Mouse (Mus musculus) urinary bladder, postnatal 36 days (tissue): ENCODE measurements around the gene Rbm20.

Source experiments
- DNase-seq, 2 experiments: peaks; one replicate each; pipeline ENCODE4 v3.0.0; 2022; ENCODE audit warnings: low spot score in 2 of 2, mixed read lengths in 1 of 2

Rbm20 gene

DNA sequence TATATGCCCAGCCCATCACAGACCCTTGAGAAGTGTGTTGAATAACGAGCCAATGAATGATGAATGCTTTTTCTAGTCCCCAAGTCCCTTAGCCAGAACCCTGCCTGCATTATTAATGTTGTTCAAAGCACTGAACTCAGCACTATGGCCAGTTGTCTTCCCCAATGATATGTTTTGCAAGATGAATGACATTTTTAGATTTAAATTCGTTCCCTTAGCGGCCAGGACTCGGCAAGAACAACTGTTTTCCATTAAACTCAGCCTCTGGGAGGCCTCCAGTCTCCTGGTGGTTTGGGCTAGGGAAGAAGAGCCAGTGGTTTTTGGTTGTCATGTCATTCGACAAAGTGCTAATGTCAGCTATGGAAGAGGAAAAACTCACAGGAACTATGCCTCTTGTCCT, 204.7 kb downstream of the Rbm20 start:
- DNase-seq = no peak

DNA sequence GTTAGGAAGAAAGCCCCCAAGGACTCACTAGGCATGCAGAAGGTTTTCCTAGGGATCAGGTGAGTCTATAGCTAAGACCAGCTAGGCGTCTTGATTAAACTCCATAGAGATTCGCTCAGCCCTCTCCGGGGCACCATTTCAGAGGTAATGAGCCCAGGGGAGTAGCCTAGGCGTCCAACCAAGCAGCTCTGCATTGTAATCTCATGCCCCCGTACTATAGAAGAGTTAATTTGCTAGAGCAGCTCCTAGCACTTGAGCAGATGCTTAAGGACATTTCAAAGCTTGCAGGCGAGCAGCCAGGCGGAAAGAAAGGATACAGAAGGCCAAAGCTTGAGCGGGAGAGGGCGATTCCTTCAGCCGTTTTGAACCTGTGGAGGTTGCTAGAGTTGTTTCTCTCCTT, 208.3 kb downstream of the Rbm20 start:
- DNase-seq = no peak

- DNase-seq = no peak
Measured at GRCm38 (mm10) chr19:53886576-53887370, 209.7 kb downstream of the Rbm20 start.

DNA sequence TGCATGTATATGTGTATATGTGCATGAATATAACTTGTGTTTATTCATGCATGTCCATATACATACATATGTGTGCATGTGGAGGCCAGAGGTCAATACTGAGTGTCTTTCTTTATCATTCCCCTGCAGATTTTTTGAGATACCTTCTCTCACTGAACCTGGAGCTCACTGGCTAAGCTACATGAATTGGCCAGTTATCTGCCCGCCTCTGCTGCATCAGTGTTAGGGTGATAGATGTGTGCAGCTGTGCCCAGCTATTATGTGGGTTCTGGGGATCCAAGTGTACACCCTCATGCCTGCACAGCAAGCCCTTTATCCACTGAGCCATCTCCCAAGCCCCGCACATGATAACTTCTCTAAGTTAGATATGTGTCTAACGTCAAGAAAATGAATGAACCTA, 210.7 kb downstream of the Rbm20 start:
- no peak for DNase-seq

- no peak for DNase-seq
Measured at GRCm38 (mm10) chr19:53888331-53888730, 211.2 kb downstream of the Rbm20 start.

DNA sequence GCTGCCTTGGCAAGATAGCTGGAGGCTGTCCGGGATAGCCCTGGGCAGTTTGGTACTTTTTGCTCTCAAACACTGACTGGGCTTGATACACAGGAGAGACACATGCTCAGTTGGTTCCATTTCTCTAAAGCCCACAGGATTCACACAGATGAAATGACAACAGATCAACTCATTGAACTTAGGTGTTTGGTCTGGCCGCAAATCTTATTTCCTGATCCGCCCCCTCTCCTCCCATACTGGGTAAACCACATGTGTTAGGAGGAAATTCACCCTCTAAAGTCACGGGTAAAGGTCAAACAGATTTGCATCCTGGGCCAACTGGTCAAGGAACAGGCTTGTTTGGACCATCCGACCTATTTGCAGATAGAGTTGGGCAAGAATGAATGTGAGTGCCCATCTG, 212.4 kb downstream of the Rbm20 start:
- peak in 1 of 2 experiments; percentile 27 for DNase-seq

DNA sequence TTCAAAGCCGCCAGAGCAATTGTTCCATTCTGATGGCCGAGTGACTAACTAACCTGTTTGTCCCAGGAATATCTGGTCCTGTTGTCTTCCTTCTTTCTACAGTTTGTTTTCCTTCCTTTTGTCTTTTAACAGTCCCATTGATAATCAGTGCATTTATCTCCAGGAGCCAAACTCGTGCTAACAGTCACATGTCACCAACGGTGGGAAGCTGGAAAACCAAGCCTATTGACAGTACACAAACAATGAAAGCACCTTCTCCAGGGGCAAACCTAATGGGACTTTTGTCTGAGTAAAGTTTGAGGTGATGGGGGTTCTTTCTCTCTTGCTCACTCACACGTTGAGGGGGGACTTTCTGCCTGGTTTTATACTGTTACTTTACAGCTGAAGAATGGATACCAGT, 213.2 kb downstream of the Rbm20 start:
- no peak for DNase-seq

GRCm38 (mm10) chr19:53890781-53891251, 213.7 kb downstream of the Rbm20 start:
- DNase-seq = peak in 1 of 2 experiments; percentile 17

- no peak for DNase-seq
Measured at GRCm38 (mm10) chr19:53891569-53891968, 214.5 kb downstream of the Rbm20 start.

GRCm38 (mm10) chr19:53892061-53892460, 215.0 kb downstream of the Rbm20 start, which contains the start of gene Pdcd4:
Gene Pdcd4 (plus strand): TSS chr19:53892231.
- DNase-seq = peak in 1 of 2 experiments; percentile 25

DNA sequence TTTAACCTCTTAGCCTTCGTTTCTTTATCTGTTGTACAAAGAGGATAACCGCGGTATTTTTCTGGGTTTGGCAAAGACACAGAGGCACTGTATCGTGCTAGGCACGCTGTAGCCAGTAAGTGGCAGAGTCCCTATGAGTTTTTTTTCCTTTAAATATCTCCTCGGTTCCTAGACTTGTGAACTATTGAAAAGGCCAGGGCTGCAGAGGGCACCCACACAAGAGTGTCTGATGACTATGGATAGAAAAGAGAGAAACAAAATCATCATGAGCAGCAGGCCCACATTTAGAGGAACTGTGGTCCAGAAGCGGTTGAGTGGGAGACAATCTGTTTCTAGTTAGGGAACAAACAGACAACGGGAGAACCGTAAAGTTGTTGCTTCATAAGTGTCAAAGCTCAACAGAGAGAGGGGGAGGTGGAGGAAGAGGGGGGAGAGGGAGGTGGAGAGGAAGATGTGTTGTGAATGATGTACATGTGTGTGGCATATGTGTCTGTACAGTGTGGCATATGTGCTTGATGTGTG, 215.8 kb downstream of the Rbm20 start:
- no peak for DNase-seq

DNA sequence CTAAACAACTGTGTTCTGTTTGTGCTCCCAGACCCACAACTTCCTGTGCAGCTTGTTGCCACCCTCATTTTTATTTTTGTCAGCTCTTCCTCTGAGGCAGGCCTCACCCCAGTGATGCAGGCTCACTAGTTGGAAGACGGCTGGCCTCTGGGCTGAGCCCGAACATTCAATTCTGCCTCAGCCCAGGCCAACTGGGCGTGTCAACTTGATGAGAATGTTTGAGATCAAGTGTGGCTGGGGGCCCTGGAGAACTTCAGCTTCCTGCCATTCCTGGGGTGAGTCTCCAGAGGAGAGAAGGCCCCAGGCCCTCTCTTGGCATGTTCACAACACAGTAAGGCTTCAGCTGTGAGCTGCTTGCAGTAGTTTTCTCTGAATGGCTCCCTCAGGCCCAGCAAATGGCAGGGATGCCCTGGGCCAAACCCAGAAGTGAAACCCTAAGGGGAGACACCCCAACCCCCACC, 216.6 kb downstream of the Rbm20 start:
- DNase-seq = peak; percentile 52 to 62

GRCm38 (mm10) chr19:53894538-53895121, 217.5 kb downstream of the Rbm20 start:
- peak; percentile 62 to 72 for DNase-seq

- no peak for DNase-seq
Measured at GRCm38 (mm10) chr19:53898046-53898445, 220.9 kb downstream of the Rbm20 start.

GRCm38 (mm10) chr19:53898498-53898897, 221.4 kb downstream of the Rbm20 start:
- no peak for DNase-seq

DNA sequence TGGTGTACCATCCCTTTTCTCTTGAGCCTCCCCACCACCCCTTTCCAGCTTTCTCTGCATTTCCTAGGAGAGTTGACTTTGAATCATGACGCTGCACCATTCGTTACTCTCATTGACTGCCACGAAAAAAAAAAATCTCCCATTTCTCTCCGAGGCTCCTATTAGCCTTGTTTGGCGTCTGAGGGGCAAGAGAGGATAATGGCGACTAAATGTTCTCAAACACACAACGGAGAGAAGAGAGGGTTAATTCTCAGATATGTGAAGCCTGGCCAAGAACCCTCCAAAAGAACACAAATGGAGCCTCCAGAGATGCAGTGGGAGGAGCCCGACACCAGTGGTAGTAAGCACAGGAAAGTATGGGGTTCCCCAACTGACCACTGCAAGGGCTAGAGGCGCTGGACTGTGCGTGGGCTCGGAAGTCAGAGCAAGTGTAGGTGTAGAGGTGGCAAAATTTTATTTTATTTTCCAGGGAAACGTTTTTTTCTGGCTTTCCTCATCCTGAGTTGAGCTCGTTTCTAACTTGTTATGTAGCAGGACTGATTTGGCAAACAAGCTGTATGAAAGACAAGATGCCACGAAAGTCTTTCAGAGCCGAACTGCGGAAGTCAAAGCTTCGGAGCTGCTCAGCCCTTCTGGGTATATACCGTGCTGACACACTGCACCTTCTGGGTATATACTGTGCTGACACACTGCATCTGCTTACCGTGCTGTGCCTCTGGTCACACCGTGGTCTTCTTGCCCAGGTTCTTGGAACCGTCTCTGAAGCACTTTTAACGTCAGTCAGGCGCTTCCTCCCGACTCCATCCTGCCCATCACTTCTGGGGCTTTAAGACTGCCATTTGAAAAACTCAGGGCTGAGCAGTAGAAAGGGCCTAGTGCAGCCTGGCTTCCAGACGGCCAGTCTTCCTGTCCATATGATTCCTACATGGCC, 222.1 kb downstream of the Rbm20 start:
- DNase-seq = no peak

DNA sequence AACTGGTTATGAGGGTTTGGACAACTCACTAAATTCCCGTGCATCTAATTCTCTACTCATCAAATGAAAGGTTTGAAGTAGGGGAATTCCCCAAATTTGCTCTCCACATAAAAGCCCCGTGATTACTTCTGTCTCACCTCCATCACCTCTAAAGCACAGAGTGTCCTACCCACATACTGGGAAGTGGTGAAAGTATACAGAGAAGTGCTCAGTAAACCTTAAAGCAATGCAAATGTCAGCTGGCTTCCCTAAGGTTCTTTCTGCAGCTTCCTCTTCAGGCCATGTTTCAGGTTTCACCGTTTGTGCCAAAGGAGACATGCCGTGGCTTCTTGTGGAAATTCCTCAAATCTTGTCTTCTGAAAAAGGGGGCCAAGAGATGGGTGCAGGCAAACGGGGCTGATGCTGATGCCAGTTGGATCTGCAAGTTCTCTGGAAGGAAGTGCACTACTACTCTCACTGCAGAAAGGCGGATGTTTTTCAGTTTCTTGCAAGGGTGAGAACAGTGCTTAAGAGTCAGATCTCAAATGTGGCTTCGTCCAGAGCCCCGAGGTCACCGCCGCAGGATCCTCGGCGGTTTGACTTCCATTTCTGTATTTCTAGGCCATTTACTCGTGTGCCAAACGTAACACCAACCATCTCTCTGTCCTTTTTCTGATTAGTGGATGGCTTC, 223.0 kb downstream of the Rbm20 start:
- no peak for DNase-seq

DNA sequence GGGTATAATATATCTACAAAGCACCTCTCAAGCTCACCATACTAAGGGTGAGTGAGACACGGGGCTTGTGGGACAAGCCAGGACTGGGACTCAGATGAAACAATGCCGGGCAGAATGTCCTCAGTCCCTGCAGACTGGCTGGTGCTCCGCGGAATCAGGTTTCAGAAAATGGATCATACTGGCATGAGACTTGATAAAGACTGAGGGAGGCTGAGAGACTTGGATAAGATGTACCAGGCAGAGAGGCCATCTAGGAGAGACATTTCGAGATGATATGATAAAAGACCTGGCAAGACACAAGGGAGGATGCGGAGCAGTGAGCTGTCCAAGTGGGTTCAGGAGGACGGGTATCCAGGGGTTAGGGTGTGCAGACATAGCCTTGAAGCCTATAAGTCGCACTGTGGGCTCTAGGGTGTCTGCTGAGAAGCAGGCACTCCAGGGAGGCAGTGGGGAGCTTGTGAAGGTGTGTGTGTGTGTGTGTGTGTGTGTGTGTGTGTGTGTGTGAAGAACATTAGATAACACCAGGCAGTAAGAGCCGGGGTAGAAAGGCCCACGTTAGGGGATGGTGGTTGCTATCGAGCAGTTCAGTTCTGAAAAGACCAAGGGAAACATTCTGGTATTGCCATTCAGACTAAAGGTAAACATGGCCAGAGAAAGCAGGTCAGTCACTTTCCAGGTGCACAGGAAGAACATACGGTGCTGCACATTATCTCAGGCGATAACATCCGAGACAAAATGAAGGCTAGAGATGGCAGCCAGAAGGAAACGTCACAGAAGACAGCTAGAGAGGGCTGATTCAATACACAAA, 225.0 kb downstream of the Rbm20 start:
- DNase-seq = no peak

GRCm38 (mm10) chr19:53902739-53903487, 225.8 kb downstream of the Rbm20 start:
- peak; percentile 86 to 96 for DNase-seq
